Mouse (Mus musculus) B cell, adult 2 months (primary cell): ENCODE data around the gene Sfxn3.
"Not testable (repeated sequence)": the region's sequence is repeated elsewhere in the genome, so short reads cannot be mapped to it uniquely, and the experiment has no call there.

ENCODE experiments used
- DNase-seq, 2 experiments: peaks; one replicate each; pipeline ENCODE4 v3.0.0; 2022

The Sfxn3 gene

GRCm38 (mm10) chr19:45020348-45020747 is 27.0 kb upstream of the Sfxn3 start:
- no peak for DNase-seq

GRCm38 (mm10) chr19:45021362-45021761 is 25.9 kb upstream of the Sfxn3 start:
- DNase-seq = no peak

GRCm38 (mm10) chr19:45023993-45024392 is 23.3 kb upstream of the Sfxn3 start:
- no peak for DNase-seq

GRCm38 (mm10) chr19:45024775-45025174 is 22.5 kb upstream of the Sfxn3 start:
- DNase-seq = no peak

GRCm38 (mm10) chr19:45025937-45026568 is 21.2 kb upstream of the Sfxn3 start:
- DNase-seq = no peak

GRCm38 (mm10) chr19:45026958-45027670 is 20.2 kb upstream of the Sfxn3 start:
- no peak for DNase-seq

- DNase-seq = no peak
Observed at GRCm38 (mm10) chr19:45027848-45028247, 19.5 kb upstream of the Sfxn3 start.

GRCm38 (mm10) chr19:45028746-45029145 is 18.6 kb upstream of the Sfxn3 start:
- no peak for DNase-seq

- no peak for DNase-seq
Observed at GRCm38 (mm10) chr19:45029571-45029970, 17.7 kb upstream of the Sfxn3 start.

GRCm38 (mm10) chr19:45030111-45030510 is 17.2 kb upstream of the Sfxn3 start:
- peak; percentile 82 to 84 for DNase-seq

- DNase-seq = peak; percentile 80 to 81
Observed at GRCm38 (mm10) chr19:45030746-45031693, 16.3 kb upstream of the Sfxn3 start.

GRCm38 (mm10) chr19:45031780-45032179 is 15.5 kb upstream of the Sfxn3 start:
- DNase-seq = peak; percentile 72 to 75

GRCm38 (mm10) chr19:45032570-45033332 is 14.6 kb upstream of the Sfxn3 start:
- no peak for DNase-seq

GRCm38 (mm10) chr19:45036867-45037266 is 10.4 kb upstream of the Sfxn3 start:
- peak; percentile 67 for DNase-seq

GRCm38 (mm10) chr19:45038198-45038597 is 9.1 kb upstream of the Sfxn3 start:
- not testable (repeated sequence) for DNase-seq

GRCm38 (mm10) chr19:45040214-45040613 is 7.1 kb upstream of the Sfxn3 start:
- DNase-seq = no peak

- DNase-seq = no peak
Observed at GRCm38 (mm10) chr19:45044389-45044927, 2.8 kb upstream of the Sfxn3 start.

- DNase-seq = no peak
Observed at GRCm38 (mm10) chr19:45045236-45045635, 2.1 kb upstream of the Sfxn3 start.

GRCm38 (mm10) chr19:45045651-45046050 is 1.7 kb upstream of the Sfxn3 start, which contains the start of gene Pdzd7:
Gene Pdzd7 (minus strand): TSS chr19:45045717.
- DNase-seq = no peak

- DNase-seq = peak; percentile 68 to 69
Observed at GRCm38 (mm10) chr19:45046523-45047321, 581 bp upstream of the Sfxn3 start.

- peak; percentile 68 to 72 for DNase-seq
Observed at GRCm38 (mm10) chr19:45047935-45048643, 786 bp downstream of the Sfxn3 start.
